Mouse (Mus musculus): ENCODE measurements around the gene Slc7a6. TPM values are rescaled to one million over a fixed set of nuclear protein-coding genes. Genes with fewer than 3 reads are reported as not detected.
A peak's percentile ranks its signal among the peaks of the same experiment; 100 is the strongest.
"Not testable (repeated sequence)": the region's sequence is repeated elsewhere in the genome, so short reads cannot be mapped to it uniquely, and the experiment has no call there.

Slc7a6 gene
- polyA plus RNA-seq, 1 experiment from 2014 or later: 3.2 TPM

DNA sequence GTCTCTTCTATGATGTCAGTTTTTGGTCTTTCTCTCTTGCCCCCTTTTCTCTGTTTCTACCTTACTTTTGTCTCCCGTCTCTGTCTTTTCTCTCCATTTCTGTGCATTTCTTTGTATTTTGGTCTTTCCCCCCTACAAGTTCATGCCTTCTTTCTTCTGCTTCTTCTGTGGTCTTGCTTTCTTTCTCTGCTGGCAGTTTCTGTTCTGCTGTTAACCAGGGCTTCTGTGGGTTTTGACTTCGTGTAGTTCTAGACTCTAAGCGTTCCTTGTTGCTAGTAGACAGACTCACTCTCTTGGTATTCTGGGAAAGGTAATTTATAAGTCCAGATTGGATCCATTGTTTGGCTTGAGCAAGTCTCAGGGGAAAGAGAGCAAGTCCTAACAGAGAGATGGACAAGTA, 17.7 kb downstream of the Slc7a6 start:
- Histone ChIP-seq H3K27ac (ENCODE audit: low read depth) (no peak overlapping the region), H3K9me3 (ENCODE audit: low read length) (no peaks in the 10 kb centered on the region), H3K27me3 (ENCODE audit: insufficient read depth, low read length) (no peaks in the 10 kb centered on the region), H3K9ac (replicated peaks) (no peak overlapping the region), H3K36me3 (replicated peaks; ENCODE audit: insufficient read depth, low read length) (no peaks in the 10 kb centered on the region), H3K4me1 (ENCODE audit: insufficient read depth) (no peaks in the 10 kb centered on the region), H3K4me2 (ENCODE audit: low read depth, low read length) (no peak overlapping the region), H3K4me3 (ENCODE audit: low read depth, low read length) (no peak overlapping the region)
- DNase-seq: no peak
- TF ChIP-seq CTCF (IDR thresholded peaks at IDR 0.05; ENCODE audit: low read depth) (no peak), EP300 (IDR thresholded peaks at IDR 0.05; ENCODE audit: low read depth) (no peak)
- no peak for ATAC-seq
- 83% methylated on average over 3 of the region's 3 CpGs for WGBS (ENCODE audit: insufficient replicate concordance)

DNA sequence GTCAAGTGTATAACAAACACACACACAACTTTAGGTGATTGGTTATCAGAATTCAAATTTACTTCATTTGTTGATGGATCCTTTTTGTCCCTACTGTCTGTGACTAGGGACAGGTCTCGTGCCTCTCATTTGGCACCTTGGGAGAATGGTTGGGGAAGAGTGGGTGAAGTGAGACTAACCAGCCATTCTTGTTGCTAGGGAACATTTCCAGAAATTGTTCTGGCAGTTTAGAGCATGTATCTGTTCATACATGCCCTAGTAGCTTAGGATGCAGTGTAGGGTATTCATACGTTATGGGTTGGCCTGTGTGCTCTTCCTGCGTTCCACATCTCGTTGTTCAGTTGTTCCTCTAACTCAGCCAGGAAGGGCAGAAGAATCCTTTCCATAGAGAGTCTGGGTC, 20.5 kb downstream of the Slc7a6 start:
- TF ChIP-seq EP300 (IDR thresholded peaks at IDR 0.05; ENCODE audit: low read depth) (no peak), CTCF (IDR thresholded peaks at IDR 0.05; ENCODE audit: low read depth) (no peak)
- Histone ChIP-seq H3K27me3 (ENCODE audit: insufficient read depth, low read length) (no peaks in the 10 kb centered on the region), H3K9me3 (ENCODE audit: low read length) (no peaks in the 10 kb centered on the region), H3K27ac (ENCODE audit: low read depth) (no peak overlapping the region), H3K36me3 (replicated peaks; ENCODE audit: insufficient read depth, low read length) (no peaks in the 10 kb centered on the region), H3K4me2 (ENCODE audit: low read depth, low read length) (no peak overlapping the region), H3K9ac (replicated peaks) (no peak overlapping the region), H3K4me3 (ENCODE audit: low read depth, low read length) (no peak overlapping the region), H3K4me1 (ENCODE audit: insufficient read depth) (no peaks in the 10 kb centered on the region)
- ATAC-seq: no peak
- WGBS (ENCODE audit: insufficient replicate concordance): 93% methylated on average over 4 of the region's 4 CpGs
- DNase-seq: no peak

DNA sequence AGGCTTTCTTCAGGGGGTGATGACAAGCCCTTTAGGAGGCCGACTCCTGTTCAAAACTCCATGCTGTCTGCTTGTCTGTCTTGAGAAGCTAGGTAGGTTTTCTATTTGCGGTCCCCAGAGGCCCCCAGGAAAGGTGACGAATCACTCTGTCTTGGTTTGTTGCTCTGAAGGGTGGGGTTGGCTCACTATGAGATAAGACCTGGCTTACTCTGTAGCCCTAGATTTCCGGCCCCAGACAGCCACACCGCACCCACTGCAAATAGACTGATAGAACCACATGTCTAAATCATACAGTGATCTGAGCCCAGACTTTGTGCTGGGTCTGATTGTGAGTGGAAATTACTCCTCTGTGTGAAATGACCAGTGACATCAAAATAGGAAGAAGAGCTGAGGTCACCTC, 23.0 kb downstream of the Slc7a6 start:
- Histone ChIP-seq H3K4me3 (ENCODE audit: low read depth, low read length) (no peak overlapping the region), H3K36me3 (replicated peaks; ENCODE audit: insufficient read depth, low read length) (0 out of 2 replicates have a peak, but pooled peaks cover 3% of the 10 kb centered on the region), H3K4me2 (ENCODE audit: low read depth, low read length) (no peak overlapping the region), H3K9ac (replicated peaks) (no peak overlapping the region), H3K4me1 (ENCODE audit: insufficient read depth) (no peaks in the 10 kb centered on the region), H3K27me3 (ENCODE audit: insufficient read depth, low read length) (no peaks in the 10 kb centered on the region), H3K9me3 (ENCODE audit: low read length) (no peaks in the 10 kb centered on the region), H3K27ac (ENCODE audit: low read depth) (no peak overlapping the region)
- peak; percentile 36; the same call in 1 of the 2 replicates for ATAC-seq
- DNase-seq: no peak
- 42% methylated on average over 5 of the region's 5 CpGs for WGBS (ENCODE audit: insufficient replicate concordance)
- no peak for TF ChIP-seq CTCF (IDR thresholded peaks at IDR 0.05; ENCODE audit: low read depth)
- TF ChIP-seq EP300 (IDR thresholded peaks at IDR 0.05; ENCODE audit: low read depth): no peak

DNA sequence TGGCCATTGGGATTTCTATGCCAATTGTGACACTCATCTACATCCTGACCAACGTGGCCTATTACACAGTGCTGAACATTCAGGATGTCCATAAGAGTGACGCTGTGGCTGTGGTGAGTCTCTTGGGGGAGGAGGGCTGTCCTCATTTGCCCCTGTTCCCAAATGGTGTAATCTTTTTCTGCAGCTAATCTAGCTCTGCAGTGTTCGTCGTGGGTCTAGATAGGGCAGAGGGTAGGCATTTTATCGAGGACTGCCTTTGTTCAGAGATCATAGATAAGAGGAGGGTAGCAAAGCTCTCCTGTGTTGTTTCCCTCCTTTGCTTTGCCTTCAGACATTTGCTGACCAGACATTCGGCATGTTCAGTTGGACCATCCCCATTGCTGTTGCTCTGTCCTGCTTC, 24.5 kb downstream of the Slc7a6 start:
- 0 out of 2 replicates have a peak, but pooled peaks cover 3% of the 10 kb centered on the region for H3K36me3 ChIP-seq (replicated peaks; ENCODE audit: insufficient read depth, low read length)
- H3K27ac ChIP-seq (ENCODE audit: low read depth): no peak overlapping the region
- no peaks in the 10 kb centered on the region for H3K4me1 ChIP-seq (ENCODE audit: insufficient read depth)
- DNase-seq: no peak
- no peak overlapping the region for H3K9ac ChIP-seq (replicated peaks)
- ATAC-seq: no peak
- no peak overlapping the region for H3K4me3 ChIP-seq (ENCODE audit: low read depth, low read length)
- H3K27me3 ChIP-seq (ENCODE audit: insufficient read depth, low read length): no peaks in the 10 kb centered on the region
- WGBS (ENCODE audit: insufficient replicate concordance): 61% methylated on average over 6 of the region's 6 CpGs
- TF ChIP-seq EP300 (IDR thresholded peaks at IDR 0.05; ENCODE audit: low read depth) (no peak), CTCF (IDR thresholded peaks at IDR 0.05; ENCODE audit: low read depth) (no peak)
- H3K4me2 ChIP-seq (ENCODE audit: low read depth, low read length): no peak overlapping the region
- H3K9me3 ChIP-seq (ENCODE audit: low read length): no peaks in the 10 kb centered on the region

DNA sequence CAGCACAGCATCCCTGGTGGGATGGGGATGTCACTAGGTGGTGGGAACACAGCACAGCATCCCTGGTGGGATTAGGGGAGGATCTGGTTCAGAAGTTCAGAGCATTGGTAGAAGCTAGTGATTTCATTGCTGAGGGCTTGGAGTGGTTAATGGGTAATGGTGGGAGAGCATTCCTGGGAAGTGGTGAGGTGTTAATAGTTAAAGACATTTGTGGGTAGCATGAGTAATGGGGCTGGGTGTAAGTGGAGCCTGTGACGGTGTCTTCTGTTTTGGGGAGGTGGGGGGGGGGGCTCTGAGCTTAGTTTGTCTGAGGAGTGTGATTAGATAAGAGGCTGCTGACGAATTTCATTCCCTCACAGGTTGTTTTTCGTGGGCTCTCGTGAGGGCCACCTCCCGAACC, 25.4 kb downstream of the Slc7a6 start:
- no peaks in the 10 kb centered on the region for H3K4me1 ChIP-seq (ENCODE audit: insufficient read depth)
- H3K4me2 ChIP-seq (ENCODE audit: low read depth, low read length): no peak overlapping the region
- TF ChIP-seq CTCF (IDR thresholded peaks at IDR 0.05; ENCODE audit: low read depth): no peak
- TF ChIP-seq EP300 (IDR thresholded peaks at IDR 0.05; ENCODE audit: low read depth): no peak
- ATAC-seq: no peak
- H3K36me3 ChIP-seq (replicated peaks; ENCODE audit: insufficient read depth, low read length): 0 out of 2 replicates have a peak, but pooled peaks cover 4% of the 10 kb centered on the region
- no peaks in the 10 kb centered on the region for H3K9me3 ChIP-seq (ENCODE audit: low read length)
- WGBS (ENCODE audit: insufficient replicate concordance): 64% methylated on average over 5 of the region's 5 CpGs
- H3K27me3 ChIP-seq (ENCODE audit: insufficient read depth, low read length): no peaks in the 10 kb centered on the region
- no peak for DNase-seq
- no peak overlapping the region for H3K9ac ChIP-seq (replicated peaks)
- no peak overlapping the region for H3K4me3 ChIP-seq (ENCODE audit: low read depth, low read length)
- H3K27ac ChIP-seq (ENCODE audit: low read depth): no peak overlapping the region

DNA sequence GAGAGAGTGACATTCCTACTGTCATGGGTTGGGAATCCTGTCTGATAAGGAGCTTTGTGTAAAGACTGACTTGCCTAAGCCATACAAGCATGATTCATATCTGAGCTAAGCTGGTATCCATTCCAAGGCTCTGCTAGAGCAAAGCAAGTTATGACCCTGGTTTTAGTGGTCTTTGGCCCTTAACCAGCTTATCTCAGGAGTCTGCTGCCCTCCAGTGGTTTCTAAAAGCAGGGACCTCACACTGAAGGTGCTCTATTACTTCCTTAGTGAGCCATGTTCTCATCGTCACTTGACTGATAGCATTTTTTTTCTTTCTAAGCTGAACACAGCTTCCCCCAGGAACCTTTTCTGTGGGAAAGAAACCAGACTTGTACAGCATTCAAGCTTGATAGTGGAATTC, 30.1 kb downstream of the Slc7a6 start:
- Histone ChIP-seq H3K27ac (ENCODE audit: low read depth) (no peak overlapping the region), H3K36me3 (replicated peaks; ENCODE audit: insufficient read depth, low read length) (peaks cover 35% of the 10 kb centered on the region), H3K4me1 (ENCODE audit: insufficient read depth) (no peaks in the 10 kb centered on the region), H3K4me3 (ENCODE audit: low read depth, low read length) (no peak overlapping the region), H3K27me3 (ENCODE audit: insufficient read depth, low read length) (no peaks in the 10 kb centered on the region), H3K9me3 (ENCODE audit: low read length) (no peaks in the 10 kb centered on the region), H3K4me2 (ENCODE audit: low read depth, low read length) (no peak overlapping the region), H3K9ac (replicated peaks) (no peak overlapping the region)
- no peak for ATAC-seq
- TF ChIP-seq CTCF (IDR thresholded peaks at IDR 0.05; ENCODE audit: low read depth): peak; percentile 76
- no peak for TF ChIP-seq EP300 (IDR thresholded peaks at IDR 0.05; ENCODE audit: low read depth)
- WGBS (ENCODE audit: insufficient replicate concordance): 16% methylated on average over 1 of the region's 1 CpGs
- DNase-seq: peak; percentile 23

DNA sequence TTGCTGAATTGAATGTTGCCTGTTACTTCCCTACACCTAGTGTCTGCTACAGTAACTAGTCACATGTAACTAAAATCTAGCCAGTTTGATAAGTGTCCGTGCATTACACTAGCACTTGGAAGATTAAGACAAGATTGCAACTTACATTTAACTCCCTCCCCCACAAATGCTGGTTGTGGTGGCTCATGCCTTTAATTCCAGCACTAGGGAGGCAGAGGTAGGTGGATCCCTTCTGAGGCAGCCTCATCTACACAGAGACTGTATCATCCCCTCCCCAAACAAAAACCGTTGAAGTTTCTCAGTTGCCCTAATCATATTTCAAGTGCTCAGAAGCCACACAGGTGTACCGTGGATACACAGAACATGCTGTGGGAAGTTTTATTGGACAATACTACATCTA, 30.9 kb downstream of the Slc7a6 start:
- H3K9me3 ChIP-seq (ENCODE audit: low read length): not testable (repeated sequence)

More for the DNA sequence above, 30.9 kb downstream of the Slc7a6 start:
- not testable (repeated sequence) for H3K27me3 ChIP-seq (ENCODE audit: insufficient read depth, low read length); H3K27ac ChIP-seq (ENCODE audit: low read depth); H3K4me1 ChIP-seq (ENCODE audit: insufficient read depth); ATAC-seq; DNase-seq; H3K9ac ChIP-seq (replicated peaks); H3K4me3 ChIP-seq (ENCODE audit: low read depth, low read length); H3K4me2 ChIP-seq (ENCODE audit: low read depth, low read length)
- peaks cover 39% of the 10 kb centered on the region for H3K36me3 ChIP-seq (replicated peaks; ENCODE audit: insufficient read depth, low read length)
- 87% methylated on average over 3 of the region's 3 CpGs for WGBS (ENCODE audit: insufficient replicate concordance)

Measured in liver, postnatal 0 days (tissue).